Mouse (Mus musculus): ENCODE results near the gene Wdr47.

GRCm38 (mm10) chr3:108563309-108563708 lies 27.8 kb upstream of the Wdr47 start:
- TF ChIP-seq GATA1 (IDR thresholded peaks at IDR 0.05; ENCODE audit: low read length) = no peak
- no peak for TF ChIP-seq TAL1 (IDR thresholded peaks at IDR 0.05; ENCODE audit: low read length)

Data from erythroblast, embryonic 14.5 days (primary cell).